Mouse (Mus musculus) stomach, embryonic 15.5 days (tissue): ENCODE data around the gene Slc25a35. TPM values are rescaled to one million over a fixed set of nuclear protein-coding genes. Genes with fewer than 3 reads are reported as not detected.
"Not testable (repeated sequence)": the region's sequence is repeated elsewhere in the genome, so short reads cannot be mapped to it uniquely, and the experiment has no call there.

Source experiments
- ATAC-seq: fragments of 200-750 bp; cut with Nextera tagmentation; 2 replicates; pipeline ENCODE4 v1.8.0; 2017; ENCODE audit warnings: low read depth, moderate number of reproducible peaks, moderate TSS enrichment; ENCODE audit not compliant: insufficient read depth, low FRiP score
- H3K27ac ChIP-seq: fragments of 300-500 bp; sonication (generic); 2 replicates; pipeline ENCODE4 v1.5.1; 2015; ENCODE audit warnings: mild to moderate bottlenecking, inconsistent platforms
- H3K27me3 ChIP-seq: fragments of 300-500 bp; sonication (generic); replicated peaks from 2 replicates; pipeline ENCODE4 v1.6.1; 2015; ENCODE audit warnings: inconsistent platforms
- H3K36me3 ChIP-seq: fragments of 300-500 bp; sonication (generic); 2 replicates; pipeline ENCODE4 v1.6.1; 2015; ENCODE audit warnings: inconsistent platforms
- H3K4me1 ChIP-seq: fragments of 300-500 bp; sonication (generic); 2 replicates; pipeline ENCODE4 v1.6.1; 2015; ENCODE audit warnings: inconsistent platforms
- H3K4me2 ChIP-seq: fragments of 300-500 bp; sonication (generic); 2 replicates; pipeline ENCODE4 v1.6.1; 2015; ENCODE audit warnings: mild to moderate bottlenecking, inconsistent platforms
- H3K4me3 ChIP-seq: fragments of 300-500 bp; sonication (generic); replicated peaks from 2 replicates; pipeline ENCODE4 v1.5.1; 2015; ENCODE audit warnings: inconsistent platforms
- H3K9ac ChIP-seq: fragments of 300-500 bp; sonication (generic); 2 replicates; pipeline ENCODE4 v1.6.1; 2015; ENCODE audit warnings: inconsistent platforms
- H3K9me3 ChIP-seq: fragments of 300-500 bp; sonication (generic); 2 replicates; pipeline ENCODE4 v1.6.1; 2016; ENCODE audit warnings: inconsistent platforms
- WGBS: fragments of 180-500 bp; shearing (Covaris S2); methylation state at CpG from one replicate; pipeline ENCODE4 v1.1.7; 2015; 5-methylcytosine and 5-hydroxymethylcytosine counted together
- polyA plus RNA-seq: library from polyadenylated mRNA; unstranded; fragments of >200 nt; fragmentation: Nextera tagmentation; extraction: Ambion mirVana; gene quantifications from 2 replicates; pipeline ENCODE4 v1.2.1, GENCODE M21; 2015

Gene Slc25a35
- polyA plus RNA-seq, 1 experiment from 2014 or later = 5.1 TPM

DNA sequence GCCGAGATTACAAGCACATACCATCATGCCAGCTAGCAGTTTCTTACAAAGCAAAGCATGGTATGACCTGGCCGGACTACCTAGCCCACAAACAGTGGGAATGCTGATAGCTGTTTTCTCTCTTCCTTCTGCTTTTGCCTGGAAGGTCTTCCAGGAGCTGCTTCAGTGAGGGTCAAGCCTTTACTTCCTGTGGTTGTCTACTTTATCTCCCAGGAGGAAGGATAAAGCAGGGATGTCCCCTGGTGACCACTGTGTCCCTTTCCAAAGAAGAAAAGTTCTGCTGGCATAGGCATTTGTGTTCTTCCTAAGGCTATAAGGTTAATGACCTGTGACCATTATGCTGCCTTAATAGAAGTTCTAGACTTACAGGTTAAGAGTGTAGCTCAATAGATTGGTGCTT lies 4.5 kb upstream of the Slc25a35 start:
- Histone ChIP-seq H3K27ac (no peak overlapping the region), H3K9me3 (no peaks in the 10 kb centered on the region), H3K27me3 (no peaks in the 10 kb centered on the region), H3K4me1 (peaks cover 10% of the 10 kb centered on the region), H3K36me3 (no peaks in the 10 kb centered on the region), H3K9ac (no peak overlapping the region), H3K4me2 (no peak overlapping the region), H3K4me3 (no peak overlapping the region)
- 80% methylated on average over 2 of the region's 2 CpGs for WGBS
- ATAC-seq = no peak

DNA sequence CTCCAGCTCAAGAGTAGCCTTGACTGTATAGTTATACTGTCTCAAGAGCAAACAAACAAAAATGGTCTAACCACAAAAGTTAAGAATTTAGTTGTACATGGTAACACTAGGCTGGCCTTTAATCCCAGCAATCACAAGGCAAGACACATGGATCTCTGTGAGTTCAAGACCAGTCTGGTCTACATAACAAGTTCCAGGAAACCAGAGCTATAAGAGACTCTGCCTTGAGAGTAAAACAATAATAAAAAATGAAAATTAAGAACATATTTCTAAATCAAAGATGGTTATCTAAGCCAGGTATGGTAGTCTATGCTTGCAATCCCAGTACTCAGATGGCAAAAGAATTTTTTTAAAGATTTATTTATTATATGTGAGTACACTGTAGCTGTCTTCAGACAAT lies 2.9 kb upstream of the Slc25a35 start:
- Histone ChIP-seq H3K4me1 (peaks cover 15% of the 10 kb centered on the region), H3K4me2 (no peak overlapping the region), H3K4me3 (no peak overlapping the region), H3K9ac (no peak overlapping the region), H3K27me3 (no peaks in the 10 kb centered on the region), H3K36me3 (no peaks in the 10 kb centered on the region), H3K9me3 (no peaks in the 10 kb centered on the region), H3K27ac (no peak overlapping the region)
- ATAC-seq = no peak

DNA sequence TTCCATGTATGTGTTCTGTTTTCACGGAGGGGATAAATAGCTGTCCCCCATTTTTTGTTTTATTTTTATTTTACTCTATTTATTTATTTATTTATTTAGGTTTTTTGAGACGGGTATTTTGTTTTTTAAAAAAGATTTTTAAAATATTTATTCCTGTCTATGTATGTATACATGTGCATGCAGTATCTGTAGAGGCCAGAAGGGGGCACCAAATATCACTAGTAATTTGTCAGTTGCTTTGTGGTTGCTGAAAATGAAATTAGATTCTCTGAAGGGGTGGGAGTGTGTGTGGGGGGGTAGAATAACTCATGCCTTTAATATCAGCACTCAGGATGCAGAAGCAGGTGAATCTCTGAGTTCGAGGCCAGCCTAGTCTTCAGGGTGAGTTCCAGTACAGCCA lies 2.1 kb upstream of the Slc25a35 start:
- no peaks in the 10 kb centered on the region for H3K27me3 ChIP-seq
- H3K4me2 ChIP-seq = no peak overlapping the region
- no peaks in the 10 kb centered on the region for H3K36me3 ChIP-seq
- H3K4me1 ChIP-seq = peaks cover 18% of the 10 kb centered on the region
- H3K9ac ChIP-seq = no peak overlapping the region
- WGBS = 27% methylated on average over 3 of the region's 3 CpGs
- H3K27ac ChIP-seq = no peak overlapping the region
- ATAC-seq = no peak
- no peaks in the 10 kb centered on the region for H3K9me3 ChIP-seq
- H3K4me3 ChIP-seq = no peak overlapping the region

DNA sequence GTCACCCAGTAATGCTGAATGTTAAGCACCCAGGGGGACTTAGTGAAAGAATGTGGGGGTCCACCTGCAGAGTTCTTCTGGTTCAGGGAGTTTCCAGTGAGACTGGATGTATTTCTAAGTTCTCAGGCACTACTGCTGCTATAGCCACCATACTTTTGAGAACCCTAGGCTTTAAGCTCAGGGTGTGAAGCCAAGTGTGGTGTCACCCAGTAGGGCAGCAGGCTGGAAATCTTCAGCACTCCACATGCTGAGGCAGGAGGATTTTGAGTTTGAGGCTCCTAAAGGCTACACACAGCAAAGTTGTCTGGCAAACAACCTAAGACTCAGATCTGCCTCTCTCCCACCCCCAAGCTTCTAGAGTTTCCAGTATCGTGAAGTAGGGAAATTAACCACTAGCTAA lies 1.4 kb upstream of the Slc25a35 start:
- Histone ChIP-seq H3K4me3 (no peak overlapping the region), H3K4me2 (no peak overlapping the region), H3K9ac (no peak overlapping the region), H3K27me3 (no peaks in the 10 kb centered on the region), H3K36me3 (no peaks in the 10 kb centered on the region), H3K4me1 (peaks cover 21% of the 10 kb centered on the region), H3K27ac (no peak overlapping the region; the same call in 1 of the 2 replicates), H3K9me3 (no peaks in the 10 kb centered on the region)
- WGBS = 33% methylated on average over 1 of the region's 1 CpGs
- no peak for ATAC-seq

DNA sequence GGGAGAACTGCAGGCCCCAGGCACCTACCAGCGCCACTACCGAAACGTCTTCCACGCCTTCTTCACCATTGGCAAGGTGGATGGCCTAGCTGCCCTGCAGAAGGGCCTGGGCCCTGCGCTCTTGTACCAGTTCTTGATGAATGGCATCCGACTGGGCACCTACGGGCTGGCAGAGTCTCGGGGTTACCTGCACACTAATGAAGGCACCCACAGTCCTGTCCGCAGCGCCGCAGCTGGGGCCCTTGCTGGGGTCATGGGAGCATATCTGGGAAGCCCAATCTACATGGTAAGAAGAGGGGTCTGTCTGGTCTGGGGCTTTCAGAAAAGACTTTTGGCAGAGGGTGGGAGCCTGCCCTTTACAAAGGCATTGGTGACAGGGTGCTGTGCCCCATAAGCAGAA lies 821 bp downstream of the Slc25a35 start:
- no peaks in the 10 kb centered on the region for H3K36me3 ChIP-seq
- 87% methylated on average over 11 of the region's 11 CpGs for WGBS
- H3K4me1 ChIP-seq = peaks cover 27% of the 10 kb centered on the region
- no peaks in the 10 kb centered on the region for H3K27me3 ChIP-seq
- no peak overlapping the region for H3K27ac ChIP-seq
- H3K4me2 ChIP-seq = peak overlapping the region; percentile 91; the same call in 1 of the 2 replicates
- no peak overlapping the region for H3K9ac ChIP-seq
- ATAC-seq = no peak
- H3K4me3 ChIP-seq = no peak overlapping the region
- H3K9me3 ChIP-seq = no peaks in the 10 kb centered on the region

DNA sequence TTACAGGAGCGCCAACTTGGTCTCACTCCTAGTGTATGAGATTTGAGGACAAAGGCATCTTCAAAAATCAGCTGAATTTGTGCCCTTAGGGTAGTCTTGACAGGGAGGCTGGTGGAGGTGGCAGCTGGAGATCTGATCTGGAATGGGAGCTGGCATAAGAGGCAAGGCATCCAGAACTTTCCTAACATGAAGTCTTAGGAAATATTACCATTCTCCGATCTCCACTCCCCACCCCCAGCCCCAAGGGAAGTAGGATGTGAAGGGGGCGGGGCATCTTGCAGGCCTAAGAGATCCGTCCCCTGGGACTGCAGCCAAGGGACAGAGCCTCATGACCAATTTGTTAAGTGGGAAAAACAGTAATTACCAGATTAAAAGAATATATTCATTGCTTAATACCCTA lies 2.3 kb downstream of the Slc25a35 start:
- ATAC-seq = no peak
- Histone ChIP-seq H3K4me2 (no peak overlapping the region), H3K4me3 (no peak overlapping the region), H3K9me3 (no peaks in the 10 kb centered on the region), H3K27me3 (no peaks in the 10 kb centered on the region), H3K4me1 (peaks cover 30% of the 10 kb centered on the region), H3K36me3 (no peaks in the 10 kb centered on the region), H3K27ac (no peak overlapping the region), H3K9ac (no peak overlapping the region)
- 65% methylated on average over 4 of the region's 4 CpGs for WGBS

DNA sequence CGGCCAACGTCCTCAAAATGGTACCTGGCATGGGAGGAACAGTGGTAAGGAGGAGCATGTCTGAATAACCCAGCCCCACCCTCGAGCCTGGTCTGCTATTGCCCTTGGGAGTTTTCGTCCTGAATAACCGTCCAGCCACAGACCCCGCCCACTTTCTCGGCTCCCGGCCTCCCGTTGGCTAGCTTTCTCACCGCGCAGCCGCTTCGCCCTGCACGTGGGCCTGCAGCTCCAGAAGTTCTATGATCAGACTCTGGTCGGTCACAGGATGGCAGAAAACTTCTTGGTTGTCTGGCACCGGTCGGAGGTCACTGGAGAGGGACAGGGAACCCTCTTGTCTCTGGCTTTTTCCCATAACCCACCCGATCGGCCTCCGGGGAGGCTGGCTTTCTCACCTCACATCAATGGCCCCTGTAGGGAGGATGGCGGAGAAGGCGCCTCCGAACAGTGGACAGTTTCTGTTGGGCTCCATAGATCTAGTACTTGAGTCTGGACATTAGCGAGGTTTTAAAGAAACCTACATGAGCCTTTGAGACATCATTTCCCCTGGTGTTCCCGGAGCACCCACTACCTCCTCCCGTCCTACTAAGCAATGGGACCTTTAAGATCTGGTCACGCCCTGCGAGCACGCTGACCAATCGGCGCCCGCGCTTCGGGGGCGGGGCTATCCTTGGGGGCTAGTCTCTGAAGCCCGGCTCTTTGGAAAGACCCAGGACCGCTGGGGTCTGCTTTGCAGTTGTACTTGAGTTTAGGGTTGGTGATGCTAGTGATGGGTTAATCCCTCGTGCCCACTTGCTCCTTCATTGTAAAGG lies 5.5 kb downstream of the Slc25a35 start:
- H3K27ac ChIP-seq, H3K36me3 ChIP-seq, H3K27me3 ChIP-seq, H3K9ac ChIP-seq, H3K9me3 ChIP-seq: not testable (repeated sequence)
- Histone ChIP-seq H3K4me1 (peaks cover 20% of the 10 kb centered on the region), H3K4me2 (peak overlapping the region; percentile 78), H3K4me3 (peak overlapping the region; percentile 45)
- WGBS = under 1% methylated on average over 38 of the region's 38 CpGs
- peak; percentile 85 for ATAC-seq

DNA sequence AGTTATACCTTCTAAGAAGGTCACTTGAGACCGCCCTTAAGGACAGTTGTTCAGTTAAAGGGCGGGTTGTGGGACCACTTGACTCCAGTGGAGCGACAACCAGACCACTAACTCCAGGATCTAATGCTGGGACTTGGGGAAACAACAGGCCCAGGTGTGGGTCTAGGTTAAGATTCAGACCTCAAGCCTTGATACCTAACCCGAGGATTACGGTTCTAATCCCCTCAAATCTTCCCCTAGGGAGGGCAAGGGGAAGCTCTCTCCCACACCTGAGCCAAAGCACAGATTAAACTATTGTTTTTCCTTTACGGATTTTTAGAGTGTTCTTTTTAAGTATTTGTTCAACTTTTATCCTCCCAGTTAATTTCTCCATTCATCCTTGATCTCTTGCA lies 6.1 kb downstream of the Slc25a35 start:
- WGBS = 35% methylated on average over 6 of the region's 6 CpGs
- no peak for ATAC-seq

DNA sequence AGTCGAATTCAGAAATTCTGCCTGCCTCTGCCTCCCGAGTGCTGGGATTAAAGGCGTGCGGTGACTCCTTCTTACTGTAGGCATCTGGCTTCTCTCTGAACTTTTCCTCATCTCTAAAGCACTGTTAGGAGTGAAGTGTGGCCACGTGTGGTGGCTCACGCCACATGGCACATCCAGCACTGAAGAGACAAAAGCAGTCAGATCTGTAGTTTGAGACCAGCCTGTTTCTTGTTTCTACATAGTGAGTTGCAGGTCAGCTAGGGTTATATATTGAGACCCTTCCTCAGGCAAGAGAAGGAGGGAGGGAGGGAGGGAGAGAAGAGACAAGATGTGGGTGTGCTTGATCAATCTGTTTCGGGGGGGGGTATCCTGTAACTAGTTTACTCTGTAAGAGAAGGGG lies 7.2 kb downstream of the Slc25a35 start, which contains the start of gene Rangrf:
TSS of gene Rangrf (minus strand) at position 101 of the 400 bp plus-strand sequence.
- peak within 1 kb of the TSS; percentile 78 for H3K4me2 ChIP-seq
- WGBS = 80% methylated on average over 7 of the region's 7 CpGs
- H3K4me1 ChIP-seq = peaks cover 15% of the 10 kb centered on the region
- no peak within 1 kb of the TSS for H3K9ac ChIP-seq
- H3K36me3 ChIP-seq = no peaks in the 10 kb centered on the region
- H3K4me3 ChIP-seq = peak within 1 kb of the TSS; percentile 45
- H3K27me3 ChIP-seq = no peaks in the 10 kb centered on the region
- no peaks in the 10 kb centered on the region for H3K9me3 ChIP-seq
- no peak within 1 kb of the TSS for H3K27ac ChIP-seq
- ATAC-seq = no peak

More for the DNA sequence above, 6.1 kb downstream of the Slc25a35 start:
- Histone ChIP-seq H3K9me3 (no peaks in the 10 kb centered on the region), H3K4me1 (peaks cover 15% of the 10 kb centered on the region), H3K36me3 (no peaks in the 10 kb centered on the region), H3K27ac (no peak overlapping the region), H3K4me3 (peak overlapping the region; percentile 45), H3K9ac (no peak overlapping the region), H3K4me2 (peak overlapping the region; percentile 78), H3K27me3 (no peaks in the 10 kb centered on the region)

DNA sequence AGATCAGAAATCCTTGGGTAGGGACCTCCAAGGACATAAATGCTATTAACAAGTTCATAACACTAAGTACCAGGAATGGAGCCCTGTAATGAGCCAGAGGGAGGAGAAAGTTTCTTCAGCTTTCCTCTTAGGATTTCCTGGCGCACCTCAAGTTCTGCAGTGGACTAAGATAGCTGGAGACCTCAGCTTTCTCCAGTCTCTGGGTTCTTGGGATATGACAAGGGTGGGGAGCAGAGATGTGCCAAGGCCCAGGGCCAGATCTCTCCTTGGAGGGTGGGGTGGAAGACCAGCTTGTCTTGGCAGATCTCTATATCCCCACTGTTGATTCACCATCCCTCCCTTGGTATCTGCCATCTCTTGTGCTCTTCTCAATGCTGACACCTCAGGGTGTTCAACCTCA lies 7.7 kb downstream of the Slc25a35 start:
- WGBS = 94% methylated on average over 1 of the region's 1 CpGs
- H3K4me2 ChIP-seq = no peak overlapping the region
- no peaks in the 10 kb centered on the region for H3K36me3 ChIP-seq
- H3K9me3 ChIP-seq = no peaks in the 10 kb centered on the region
- H3K27ac ChIP-seq = no peak overlapping the region
- no peak for ATAC-seq
- no peaks in the 10 kb centered on the region for H3K27me3 ChIP-seq
- H3K4me1 ChIP-seq = peaks cover 13% of the 10 kb centered on the region
- no peak overlapping the region for H3K9ac ChIP-seq
- no peak overlapping the region for H3K4me3 ChIP-seq

DNA sequence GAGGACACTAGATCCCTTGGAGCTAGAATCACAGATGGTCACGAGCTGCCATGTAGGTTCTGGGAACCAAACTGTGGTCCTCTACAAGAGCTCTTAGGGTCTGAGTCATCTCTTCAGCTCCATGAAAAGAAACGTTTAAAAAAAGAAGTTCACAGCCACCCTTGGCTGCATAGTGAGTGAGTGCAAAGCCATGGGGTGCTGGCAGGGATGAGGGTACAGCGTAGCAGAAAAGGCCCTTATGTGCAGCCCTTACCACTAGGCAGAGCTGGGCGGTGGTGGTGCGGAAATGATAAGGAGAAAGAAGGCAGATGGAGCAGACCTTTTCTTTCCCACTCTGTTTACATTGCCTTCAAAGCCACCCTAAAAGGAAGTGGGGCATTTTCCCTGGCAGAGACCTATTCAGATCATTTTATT lies 11.4 kb downstream of the Slc25a35 start:
- H3K9me3 ChIP-seq = no peaks in the 10 kb centered on the region
- H3K4me1 ChIP-seq = 0 out of 2 replicates have a peak, but pooled peaks cover 5% of the 10 kb centered on the region
- peak; percentile 81 for ATAC-seq
- H3K4me3 ChIP-seq = no peak overlapping the region
- no peak overlapping the region for H3K4me2 ChIP-seq
- peak overlapping the region; percentile 79 for H3K27ac ChIP-seq
- no peaks in the 10 kb centered on the region for H3K36me3 ChIP-seq
- no peak overlapping the region for H3K9ac ChIP-seq
- H3K27me3 ChIP-seq = no peaks in the 10 kb centered on the region
- WGBS = 36% methylated on average over 5 of the region's 5 CpGs

DNA sequence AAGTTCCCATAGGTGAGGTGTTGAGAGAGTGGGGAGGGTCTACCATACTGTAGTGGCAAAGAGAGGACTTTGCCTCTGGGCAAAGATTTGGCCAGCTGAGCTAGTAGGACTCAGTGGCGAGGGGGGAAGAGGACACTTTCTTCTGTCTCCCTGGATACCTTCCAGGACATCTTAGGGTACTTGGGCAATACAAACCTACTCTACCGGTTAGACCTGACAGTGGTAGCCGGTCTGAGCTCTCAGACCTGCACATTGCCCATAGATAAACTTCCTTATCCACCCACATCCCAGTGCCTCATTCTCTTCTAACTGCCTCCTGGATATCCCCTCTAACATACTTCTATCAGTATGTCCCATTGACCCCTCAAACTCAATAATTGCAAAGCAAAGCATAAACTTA lies 13.0 kb downstream of the Slc25a35 start:
- ATAC-seq = no peak
- H3K27ac ChIP-seq = peak overlapping the region; percentile 52
- H3K9ac ChIP-seq = no peak overlapping the region
- H3K4me3 ChIP-seq = no peak overlapping the region
- 63% methylated on average over 3 of the region's 3 CpGs for WGBS
- no peak overlapping the region for H3K4me2 ChIP-seq
- no peaks in the 10 kb centered on the region for H3K9me3 ChIP-seq
- H3K36me3 ChIP-seq = peaks cover 3% of the 10 kb centered on the region; the same call in 1 of the 2 replicates
- H3K4me1 ChIP-seq = 0 out of 2 replicates have a peak, but pooled peaks cover 5% of the 10 kb centered on the region
- no peaks in the 10 kb centered on the region for H3K27me3 ChIP-seq
